1 mouse cellular context compared by ENCODE assay signal in genomic region chr8:11512711-11513110, GRCm38 (mm10).
TF ChIP-seq lines count a peak whose summit lies in the region.

No protein-coding gene starts in this region.

TF ChIP-seq in MEL, 35 proteins besides CTCF, POLR2A, EP300 and RAD21 (continued from another document):
- TF ChIP-seq BHLHE40 (IDR thresholded peaks at IDR 0.05; ENCODE audit: borderline replicate concordance, low read depth, low read length) = no peak
- no peak for TF ChIP-seq USF1 (IDR thresholded peaks at IDR 0.05; ENCODE audit: low read depth, low read length)
- peak; percentile 60; the same call in 1 of the 2 replicates for TF ChIP-seq TCF12 (IDR thresholded peaks at IDR 0.05; ENCODE audit: low read depth, low read length)
- no peak for TF ChIP-seq ZNF384 (IDR thresholded peaks at IDR 0.05; ENCODE audit: low read depth, low read length)
- TF ChIP-seq MAZ (IDR thresholded peaks at IDR 0.05; ENCODE audit: low read depth, low read length) = no peak
